Mouse (Mus musculus): ENCODE measurements around the gene Bmp15. TPM values are rescaled to one million over a fixed set of nuclear protein-coding genes. Genes with fewer than 3 reads are reported as not detected.

Bmp15 gene
- polyA plus RNA-seq, 1 experiment from 2014 or later = 0.05 TPM

Other genes with a start within 250 kb of the Bmp15 start
- not detected in 2 replicates for gene AU022751, start 237.3 kb downstream of the Bmp15 start, polyA plus RNA-seq (2014; fragmentation: Nextera tagmentation; extraction: Ambion mirVana)
- gene Nudt10, start 147.7 kb downstream of the Bmp15 start, polyA plus RNA-seq (2014; fragmentation: Nextera tagmentation; extraction: Ambion mirVana) = 6.0 and 6.9 TPM in 2 replicates
- gene Shroom4, start 79.1 kb upstream of the Bmp15 start, polyA plus RNA-seq (2014; fragmentation: Nextera tagmentation; extraction: Ambion mirVana) = 5.4 and 5.7 TPM in 2 replicates